Mouse (Mus musculus): ENCODE results near the gene Itgb6.

The Itgb6 gene

DNA sequence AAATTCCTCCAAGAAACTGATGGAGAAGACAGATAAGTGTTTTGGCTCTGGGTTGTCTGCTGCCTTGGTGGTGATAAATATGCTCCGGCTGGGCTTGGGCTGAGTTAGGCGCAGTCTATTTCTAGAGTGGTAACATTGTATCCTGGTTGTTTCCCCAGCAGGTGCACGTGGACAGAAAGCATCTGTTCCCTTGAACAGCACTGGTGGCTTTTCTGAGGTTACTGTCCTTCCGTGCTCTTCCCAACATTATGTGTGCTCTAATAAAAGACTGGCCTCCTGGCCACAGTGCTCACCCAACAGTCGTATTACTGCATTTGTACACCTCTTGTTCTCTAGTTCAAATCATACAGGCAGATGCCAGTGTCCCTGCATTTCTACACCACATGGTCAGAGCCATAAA, 9.6 kb downstream of the Itgb6 start:
- in situ Hi-C loops (cut with MboI, MseI), result no loop called here

DNA sequence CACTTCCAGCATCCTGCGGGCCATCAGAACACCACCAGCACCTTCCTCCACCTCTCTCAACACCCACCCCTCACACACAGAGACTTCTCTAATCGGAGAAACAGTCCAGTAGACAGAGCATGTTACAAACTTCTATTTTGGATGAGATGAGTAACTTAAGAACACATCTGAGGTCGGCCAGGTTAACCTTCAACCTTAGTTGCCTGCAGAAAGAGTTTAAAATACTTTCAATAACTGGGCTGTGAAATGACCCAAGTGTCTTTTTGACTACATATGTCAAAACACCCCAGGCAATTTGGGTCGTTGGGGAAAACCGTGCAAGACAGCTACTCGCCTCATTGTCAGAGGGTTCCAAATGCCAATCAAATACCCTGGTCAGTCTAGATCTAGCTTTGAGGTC, 10.0 kb downstream of the Itgb6 start:
- in situ Hi-C loops (cut with MboI, MseI), result no loop called here

- in situ Hi-C loops (cut with MboI, MseI), result no loop called here
Measured at GRCm38 (mm10) chr2:60711098-60711880, 11.2 kb downstream of the Itgb6 start.

- in situ Hi-C loops (cut with MboI, MseI), result no loop called here
Measured at GRCm38 (mm10) chr2:60710317-60710716, 12.1 kb downstream of the Itgb6 start.

DNA sequence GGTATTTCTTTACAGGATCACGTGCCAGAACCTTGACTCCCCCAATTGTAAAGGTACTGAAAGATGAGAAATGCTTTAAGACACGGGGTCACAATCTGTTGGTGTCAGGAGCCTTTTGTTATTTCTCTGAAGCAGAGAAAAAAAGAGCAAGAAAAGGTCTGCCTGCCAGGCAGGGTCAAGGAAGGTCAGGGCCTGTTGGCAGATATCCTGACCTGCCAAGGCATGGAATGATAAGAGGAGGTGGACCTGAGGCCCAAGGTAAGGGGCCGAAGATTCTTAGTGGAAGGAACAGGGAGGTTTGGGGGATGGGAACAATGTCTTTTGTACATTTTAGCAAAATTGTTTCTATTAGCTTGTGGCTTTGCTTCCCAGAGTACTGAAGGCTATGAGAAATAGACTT, 13.8 kb downstream of the Itgb6 start:
- in situ Hi-C loops (cut with MboI, MseI), result no loop called here

DNA sequence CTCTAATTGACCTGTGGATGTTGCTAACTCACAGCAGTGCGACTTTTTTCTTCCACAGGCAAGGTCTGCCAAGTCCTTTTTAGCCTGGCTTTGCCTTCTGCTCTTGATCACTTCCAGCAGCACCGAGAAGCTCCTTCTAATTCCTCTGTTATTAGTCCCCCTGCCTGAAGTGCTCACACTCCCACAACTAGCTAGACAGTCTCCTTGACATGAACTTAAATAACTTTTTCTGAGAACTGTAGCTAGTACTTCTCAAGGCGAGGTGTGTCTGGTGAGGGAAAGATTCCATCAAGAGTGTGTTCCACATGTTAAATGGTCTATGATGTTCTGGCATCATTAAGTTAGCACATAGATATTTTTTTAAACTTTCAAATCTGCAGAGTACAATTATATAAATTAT, 15.6 kb downstream of the Itgb6 start:
- in situ Hi-C loops (cut with MboI, MseI), result no loop called here

DNA sequence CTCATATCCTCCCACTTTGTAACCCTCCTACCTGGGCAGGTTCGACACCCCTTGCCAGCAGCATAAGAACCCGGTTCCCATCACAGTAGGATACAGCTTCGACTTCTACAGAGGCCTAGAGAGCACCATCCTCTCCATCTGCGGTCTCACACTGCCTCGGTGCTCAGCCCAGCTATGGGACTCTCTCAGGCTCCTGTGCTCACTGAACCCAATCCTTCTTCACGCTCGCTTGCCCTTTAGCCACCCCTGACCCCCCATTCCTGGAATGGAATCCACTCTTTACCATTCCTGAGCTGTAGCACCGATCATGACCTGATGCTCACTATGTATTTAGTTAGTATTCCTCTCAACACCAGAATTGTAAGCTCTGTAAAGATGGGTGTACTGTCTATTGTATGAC, 17.0 kb downstream of the Itgb6 start:
- in situ Hi-C loops (cut with MboI, MseI), result no loop called here

DNA sequence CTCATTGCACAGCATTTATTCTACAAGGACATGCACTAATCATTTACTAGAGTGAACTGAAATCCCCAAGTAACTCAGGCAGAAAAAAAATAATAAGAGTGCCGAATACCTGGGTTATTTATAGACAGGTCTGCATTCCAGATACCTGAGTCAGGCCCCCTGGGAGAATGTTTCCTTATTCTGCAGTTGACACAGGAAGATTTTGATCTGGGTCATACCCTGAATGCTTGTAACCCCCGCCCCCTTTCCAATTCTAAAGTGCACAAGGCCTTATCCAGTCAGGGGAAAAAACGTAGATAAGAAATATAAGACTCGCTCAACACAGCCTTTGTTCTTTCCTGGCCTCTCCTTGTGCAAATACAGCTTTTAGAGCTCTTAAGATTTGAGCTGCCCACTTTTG, 19.1 kb downstream of the Itgb6 start:
- in situ Hi-C loops (cut with MboI, MseI), result no loop called here

- in situ Hi-C loops (cut with MboI, MseI), result no loop called here
Measured at GRCm38 (mm10) chr2:60700956-60701355, 21.5 kb downstream of the Itgb6 start.

- in situ Hi-C loops (cut with MboI, MseI), result no loop called here
Measured at GRCm38 (mm10) chr2:60700013-60700412, 22.4 kb downstream of the Itgb6 start.

GRCm38 (mm10) chr2:60699591-60699990, 22.9 kb downstream of the Itgb6 start:
- in situ Hi-C loops (cut with MboI, MseI), result no loop called here

DNA sequence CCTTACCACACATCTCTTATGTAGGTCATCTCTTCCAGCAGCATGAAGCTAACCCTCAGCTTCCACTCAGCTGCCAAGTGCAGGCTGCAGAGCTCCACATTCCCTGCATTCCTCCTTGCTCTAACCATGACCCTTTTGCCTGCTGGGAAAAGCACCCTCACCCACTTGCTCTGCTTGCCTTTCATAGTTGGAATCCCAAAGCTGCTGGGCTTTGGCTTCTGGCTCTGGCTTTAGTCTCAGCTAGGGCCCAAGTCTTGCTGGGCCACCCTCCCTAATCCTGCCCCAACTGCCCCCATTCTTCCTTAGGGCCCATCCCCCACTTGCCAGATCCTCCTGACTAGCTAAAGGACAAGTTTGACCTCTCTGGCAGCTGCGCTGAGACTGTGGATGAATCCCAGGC, 24.3 kb downstream of the Itgb6 start:
- in situ Hi-C loops (cut with MboI, MseI), result no loop called here

DNA sequence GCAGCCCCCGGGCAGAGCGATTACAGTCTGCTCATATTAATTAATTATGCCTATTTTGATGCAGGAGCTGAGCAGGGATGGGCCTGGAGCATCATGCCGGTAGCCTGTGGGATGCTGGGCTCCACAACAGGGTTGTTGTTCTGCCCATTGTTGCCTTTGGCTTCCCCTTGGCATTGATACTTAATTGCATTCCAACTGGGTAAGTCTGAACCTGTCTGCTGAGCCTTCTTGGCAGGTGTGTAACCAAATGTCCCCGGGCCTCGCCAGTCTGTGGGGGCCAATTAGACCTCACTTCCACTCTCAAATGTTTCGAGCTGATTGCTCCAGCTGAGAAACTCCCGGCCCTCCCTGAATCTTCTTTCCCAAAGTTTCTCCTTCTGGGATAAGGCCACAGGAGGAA, 24.9 kb downstream of the Itgb6 start:
- in situ Hi-C loops (cut with MboI, MseI), result no loop called here

DNA sequence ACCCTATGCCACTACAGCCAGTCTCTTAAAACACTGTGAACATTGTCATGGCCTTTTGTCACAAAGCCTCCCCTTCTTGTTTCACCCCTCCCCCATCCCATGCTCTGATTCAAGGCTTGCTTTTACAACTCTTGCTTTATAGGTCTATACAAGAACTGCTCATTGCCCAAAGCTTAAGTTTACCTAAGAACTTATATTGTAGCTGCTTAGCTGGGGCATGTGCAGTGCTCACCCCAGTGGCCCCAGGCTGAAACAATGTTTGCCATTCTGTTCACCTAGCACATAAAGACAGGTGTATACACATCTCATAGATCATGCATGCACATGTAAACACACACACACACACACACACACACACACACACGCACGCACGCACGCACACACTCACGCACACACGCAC, 25.9 kb downstream of the Itgb6 start:
- in situ Hi-C loops (cut with MboI, MseI), result no loop called here

GRCm38 (mm10) chr2:60695706-60696105, 26.7 kb downstream of the Itgb6 start:
- in situ Hi-C loops (cut with MboI, MseI), result no loop called here

DNA sequence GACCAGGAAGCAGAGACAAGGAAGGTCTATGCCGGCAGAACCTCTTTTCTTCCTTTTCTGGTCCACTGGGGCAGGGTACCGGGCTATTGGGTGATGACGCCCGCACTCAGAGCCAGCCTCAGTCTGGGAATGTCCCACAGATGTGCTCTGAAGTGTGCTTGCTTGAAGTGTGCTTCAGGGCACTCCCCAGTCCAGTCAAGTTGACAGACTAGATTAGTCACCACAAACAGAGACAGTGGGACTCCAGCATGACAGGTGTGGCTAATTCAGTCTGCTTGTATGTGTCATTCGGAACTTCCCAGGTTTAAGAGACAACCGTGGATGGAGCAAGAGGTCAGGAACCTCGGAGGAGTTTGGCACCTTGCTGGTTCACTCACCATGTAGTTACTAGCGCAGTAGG, 27.9 kb downstream of the Itgb6 start:
- in situ Hi-C loops (cut with MboI, MseI), result no loop called here

GRCm38 (mm10) chr2:60692239-60692638, 30.2 kb downstream of the Itgb6 start:
- in situ Hi-C loops (cut with MboI, MseI), result no loop called here

GRCm38 (mm10) chr2:60690212-60690611, 32.2 kb downstream of the Itgb6 start:
- in situ Hi-C loops (cut with MboI, MseI), result no loop called here

GRCm38 (mm10) chr2:60688944-60689615, 33.4 kb downstream of the Itgb6 start:
- in situ Hi-C loops (cut with MboI, MseI), result no loop called here

DNA sequence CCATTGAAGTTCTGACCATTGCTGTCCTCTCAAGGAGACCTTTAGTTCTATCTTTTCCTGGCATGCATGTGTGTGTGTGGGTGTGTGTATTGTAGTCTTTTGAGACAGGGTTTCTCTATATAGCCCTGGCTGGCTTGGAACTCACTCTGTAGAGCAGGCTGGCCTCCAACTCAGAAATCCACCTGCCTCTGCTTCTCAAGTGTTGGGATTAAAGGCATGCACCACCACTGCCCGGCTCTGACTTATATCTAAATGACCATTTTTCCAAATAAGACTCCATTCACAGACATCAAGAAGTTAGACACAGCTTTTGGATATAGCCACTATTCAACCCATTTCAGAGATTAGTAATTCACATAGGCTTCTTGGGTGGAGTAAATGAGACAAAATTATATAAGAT, 34.3 kb downstream of the Itgb6 start:
- in situ Hi-C loops (cut with MboI, MseI), result no loop called here

DNA sequence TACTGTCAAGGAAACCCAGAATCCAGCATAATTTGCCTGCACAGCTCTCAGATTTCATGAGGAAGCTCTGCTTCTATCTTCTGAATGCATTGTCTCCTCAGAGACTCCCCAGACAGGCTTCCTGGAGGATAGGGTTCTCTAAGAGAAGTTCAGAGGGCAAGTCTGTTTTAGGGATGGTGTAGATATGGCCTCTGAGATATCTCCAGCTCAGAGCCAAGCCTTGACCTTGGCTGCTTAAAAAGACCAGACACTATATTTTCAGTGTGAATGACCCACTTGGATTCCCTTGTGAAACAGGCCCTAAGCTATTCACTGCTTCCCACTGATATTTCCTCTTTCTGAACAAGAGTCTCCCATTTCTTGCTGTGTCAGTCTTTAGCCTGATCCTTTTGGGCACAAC, 36.5 kb downstream of the Itgb6 start:
- in situ Hi-C loops (cut with MboI, MseI), result no loop called here

DNA sequence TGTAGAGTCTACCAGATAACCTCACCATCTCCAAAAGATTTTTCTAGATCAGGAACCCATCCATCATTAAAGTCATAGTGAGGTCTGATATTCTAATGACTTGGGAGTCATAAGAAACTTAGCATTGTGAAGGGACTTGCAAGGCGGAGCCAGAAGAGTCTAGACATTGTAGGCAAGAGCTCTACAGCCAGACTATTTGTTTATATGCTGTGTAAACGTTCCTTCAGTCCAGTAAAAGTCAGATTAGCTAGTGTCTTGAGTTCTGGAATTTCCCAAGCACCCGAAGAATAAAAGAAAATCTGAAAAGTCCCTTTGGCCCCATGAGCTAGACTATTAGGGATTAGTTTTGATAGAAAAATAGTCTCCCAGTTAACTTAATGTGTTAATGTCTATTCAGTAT, 38.3 kb downstream of the Itgb6 start:
- in situ Hi-C loops (cut with MboI, MseI), result no loop called here

DNA sequence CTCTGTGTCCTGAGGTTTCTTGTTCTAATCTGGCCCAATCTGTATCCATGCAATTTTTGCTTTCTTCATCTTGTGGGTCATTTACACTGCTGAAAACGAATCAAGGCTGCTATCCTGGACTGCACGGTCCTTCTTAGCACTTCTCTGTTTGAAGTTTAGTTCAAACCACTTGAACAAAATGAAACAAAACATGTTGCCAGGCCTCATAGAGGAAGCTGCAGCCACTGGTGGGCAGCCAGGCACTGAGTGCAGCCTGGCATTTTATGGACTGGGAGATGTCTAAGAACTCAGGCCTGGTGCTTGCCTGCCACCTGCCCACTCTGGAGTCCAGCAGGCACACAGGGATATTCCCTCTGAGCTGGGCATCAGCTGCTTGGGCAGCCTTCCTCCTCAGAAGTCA, 39.9 kb downstream of the Itgb6 start:
- in situ Hi-C loops (cut with MboI, MseI), result no loop called here

GRCm38 (mm10) chr2:60674413-60674812, 48.0 kb downstream of the Itgb6 start:
- in situ Hi-C loops (cut with MboI, MseI), result no loop called here

Data from T-helper 2 cell (primary cell).